Mouse (Mus musculus) forebrain, embryonic 14.5 days (tissue): Measurements from ENCODE around the gene Cdc14a. TPM values are rescaled to one million over a fixed set of nuclear protein-coding genes. Genes with fewer than 3 reads are reported as not detected.

Experiments used
- ATAC-seq: fragments of 200-750 bp; cut with Nextera tagmentation; 2 replicates; pipeline ENCODE4 v1.8.0; 2017; ENCODE audit warnings: mild to moderate bottlenecking, moderate library complexity
- DNase-seq: peaks from one replicate; pipeline ENCODE4 v3.0.0-alpha.2; 2015; ENCODE audit warnings: low spot score
- H3K27ac ChIP-seq: fragments of 300-500 bp; sonication (generic); 2 replicates; pipeline ENCODE4 v1.5.1; 2014; ENCODE audit warnings: low read depth, mild to moderate bottlenecking, control low read depth, low read length, moderate library complexity
- H3K27me3 ChIP-seq: fragments of 300-500 bp; sonication (generic); replicated peaks from 2 replicates; pipeline ENCODE4 v1.6.1; 2014; ENCODE audit warnings: low read length, control low read depth, mixed read lengths; ENCODE audit not compliant: control insufficient read depth, insufficient read depth
- H3K36me3 ChIP-seq: fragments of 300-500 bp; sonication (generic); 2 replicates; pipeline ENCODE4 v1.6.1; 2014; ENCODE audit warnings: low read length, control low read depth; ENCODE audit not compliant: control insufficient read depth, insufficient read depth
- H3K4me1 ChIP-seq: fragments of 300-500 bp; sonication (generic); 2 replicates; pipeline ENCODE4 v1.6.1; 2014; ENCODE audit warnings: antibody characterized with exemption, low read length, control low read depth; ENCODE audit not compliant: control insufficient read depth, insufficient read depth
- H3K4me2 ChIP-seq: fragments of 300-500 bp; sonication (generic); 2 replicates; pipeline ENCODE4 v1.6.1; 2014; ENCODE audit warnings: mild to moderate bottlenecking, control low read depth, low read length
- H3K4me3 ChIP-seq: fragments of 300-500 bp; sonication (generic); 2 replicates; pipeline ENCODE4 v1.5.1; 2014; ENCODE audit warnings: low read depth, low read length, control low read depth
- H3K9ac ChIP-seq: fragments of 300-500 bp; sonication (generic); 2 replicates; pipeline ENCODE4 v1.6.1; 2014; ENCODE audit warnings: mild to moderate bottlenecking, low read length, control low read depth, moderate library complexity
- H3K9me3 ChIP-seq: fragments of 300-500 bp; sonication (generic); replicated peaks from 2 replicates; pipeline ENCODE4 v1.6.1; 2016; ENCODE audit warnings: low read length, control low read depth, mixed read lengths; ENCODE audit not compliant: control insufficient read depth
- WGBS: fragments of 180-500 bp; shearing (Covaris S2); extraction: QIAGEN DNeasy Blood & Tissue Kit; methylation state at CpG from one replicate; pipeline ENCODE4 v1.1.7; 2014; 5-methylcytosine and 5-hydroxymethylcytosine counted together
- polyA plus RNA-seq: library from polyadenylated mRNA; unstranded; fragments of >200 nt; fragmentation: Nextera tagmentation; extraction: Ambion mirVana; gene quantifications from 2 replicates; pipeline ENCODE4 v1.2.1, GENCODE M21; 2014

The Cdc14a gene
- polyA plus RNA-seq, 1 experiment from 2014 or later, result 7.7 TPM

DNA sequence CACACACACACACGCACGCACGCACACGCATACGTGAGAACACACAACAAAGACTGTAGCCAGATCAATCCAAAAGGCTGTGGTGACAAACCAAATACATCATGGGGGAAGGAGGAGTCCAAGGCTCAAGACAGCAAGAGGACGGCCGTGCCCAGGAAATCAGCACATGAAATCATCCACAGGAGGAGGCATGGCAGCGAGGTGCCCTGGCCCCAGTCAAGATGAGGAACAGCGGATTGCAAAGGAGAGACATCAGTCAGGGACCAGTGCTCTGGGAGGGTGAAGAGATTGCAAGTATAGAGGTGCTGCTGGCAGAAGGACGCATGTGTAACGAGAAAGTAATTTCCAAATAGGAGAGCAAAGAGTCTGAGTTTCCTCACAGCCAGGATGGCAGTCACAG, 22.4 kb downstream of the Cdc14a start:
- no peak overlapping the region for H3K4me2 ChIP-seq
- H3K9me3 ChIP-seq, result no peaks in the 10 kb centered on the region
- no peak overlapping the region for H3K9ac ChIP-seq
- H3K27me3 ChIP-seq, result no peaks in the 10 kb centered on the region
- 0 out of 2 replicates have a peak, but pooled peaks cover 3% of the 10 kb centered on the region for H3K36me3 ChIP-seq
- 70% methylated on average over 11 of the region's 11 CpGs for WGBS
- no peak overlapping the region for H3K27ac ChIP-seq
- DNase-seq (no peak), ATAC-seq (no peak)
- H3K4me3 ChIP-seq, result no peak overlapping the region
- peaks cover 32% of the 10 kb centered on the region for H3K4me1 ChIP-seq

- peak; percentile 78 for DNase-seq
- Histone ChIP-seq H3K27me3 (no peaks in the 10 kb centered on the region), H3K4me1 (peaks cover 32% of the 10 kb centered on the region), H3K4me2 (peak overlapping the region; percentile 51), H3K9me3 (no peaks in the 10 kb centered on the region), H3K36me3 (0 out of 2 replicates have a peak, but pooled peaks cover 3% of the 10 kb centered on the region), H3K4me3 (peak overlapping the region; percentile 21), H3K9ac (peak overlapping the region; percentile 56), H3K27ac (peak overlapping the region; percentile 79)
- 18% methylated on average over 22 of the region's 22 CpGs for WGBS
- peak; percentile 77 for ATAC-seq
These were observed 24.3 kb downstream of the Cdc14a start for GRCm38 (mm10) chr3:116399349-116400090.

DNA sequence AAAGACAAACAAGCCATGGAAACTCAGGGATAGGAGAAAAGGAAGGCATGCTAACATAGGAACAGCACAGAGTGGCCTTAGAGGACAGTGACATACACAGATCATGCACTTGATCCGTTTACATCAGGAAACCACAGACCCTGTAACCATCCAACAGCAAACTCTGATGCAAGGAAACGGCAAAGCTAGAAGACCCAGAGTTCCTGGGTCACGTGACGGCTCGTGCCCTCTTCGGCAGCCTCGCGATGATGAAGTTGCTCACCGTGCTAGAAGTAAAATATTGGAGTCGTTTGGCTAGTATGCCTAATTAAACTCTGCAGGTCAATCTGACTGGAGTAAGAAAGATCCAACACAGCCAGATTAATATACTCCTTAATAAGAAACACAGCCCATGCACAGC, 25.3 kb downstream of the Cdc14a start:
- peaks cover 32% of the 10 kb centered on the region for H3K4me1 ChIP-seq
- H3K4me3 ChIP-seq, result no peak overlapping the region
- H3K9ac ChIP-seq, result 0 out of 2 replicates have a peak overlapping the region, but pooled peaks have one; percentile 9
- ATAC-seq, result peak; percentile 22; the same call in 1 of the 2 replicates
- peak overlapping the region; percentile 20; the same call in 1 of the 2 replicates for H3K4me2 ChIP-seq
- H3K9me3 ChIP-seq, result no peaks in the 10 kb centered on the region
- H3K27ac ChIP-seq, result peak overlapping the region; percentile 77
- no peaks in the 10 kb centered on the region for H3K27me3 ChIP-seq
- WGBS, result 62% methylated on average over 10 of the region's 10 CpGs
- H3K36me3 ChIP-seq, result 0 out of 2 replicates have a peak, but pooled peaks cover 3% of the 10 kb centered on the region
- peak; percentile 35 for DNase-seq

DNA sequence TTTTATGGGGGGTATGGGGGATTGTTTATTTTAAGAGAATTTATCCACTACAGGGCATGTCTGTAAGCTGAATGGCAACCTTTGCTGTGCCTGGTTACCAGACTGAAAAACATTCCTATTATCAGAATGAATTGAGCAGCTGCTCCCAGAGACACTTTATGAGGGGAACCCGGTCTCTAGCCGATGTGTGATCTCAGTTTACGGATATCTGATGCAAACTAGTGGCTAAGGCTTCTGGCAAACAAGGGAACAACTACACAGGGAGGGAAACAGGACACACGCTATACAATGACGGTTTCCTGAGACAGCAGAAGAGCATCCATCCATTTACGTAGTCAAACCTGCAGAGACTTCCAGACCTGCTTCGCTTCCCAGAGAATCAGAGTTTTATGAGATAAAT, 25.9 kb downstream of the Cdc14a start:
- 0 out of 2 replicates have a peak, but pooled peaks cover 3% of the 10 kb centered on the region for H3K36me3 ChIP-seq
- DNase-seq (peak; percentile 63), ATAC-seq (peak; percentile 41; the same call in 1 of the 2 replicates)
- peak overlapping the region; percentile 77 for H3K27ac ChIP-seq
- no peak overlapping the region for H3K4me3 ChIP-seq
- 29% methylated on average over 7 of the region's 7 CpGs for WGBS
- H3K9ac ChIP-seq, result no peak overlapping the region
- peaks cover 32% of the 10 kb centered on the region for H3K4me1 ChIP-seq
- H3K4me2 ChIP-seq, result peak overlapping the region; percentile 9; the same call in 1 of the 2 replicates
- H3K9me3 ChIP-seq, result no peaks in the 10 kb centered on the region
- H3K27me3 ChIP-seq, result no peaks in the 10 kb centered on the region

DNA sequence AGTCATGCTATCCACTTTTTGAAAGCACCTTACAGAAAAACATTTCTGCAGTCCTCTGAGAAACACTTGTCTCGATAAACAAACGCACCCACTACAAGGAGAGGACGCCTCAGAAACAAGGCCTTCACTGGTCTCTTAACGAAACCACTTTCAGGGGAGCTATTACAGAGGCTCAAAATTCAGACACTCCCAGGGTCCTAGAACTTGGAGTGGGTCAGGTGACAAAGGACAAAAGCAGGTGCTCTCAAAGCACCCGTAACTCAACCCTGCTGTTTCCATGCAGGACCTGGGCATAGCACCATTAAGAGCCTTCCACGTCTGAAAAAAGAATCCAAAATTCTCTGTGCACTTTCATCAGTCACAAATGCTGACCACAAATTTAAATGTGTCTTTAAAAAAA, 26.5 kb downstream of the Cdc14a start:
- WGBS, result 72% methylated on average over 6 of the region's 6 CpGs
- no peak for DNase-seq
- H3K36me3 ChIP-seq, result 0 out of 2 replicates have a peak, but pooled peaks cover 9% of the 10 kb centered on the region
- H3K27ac ChIP-seq, result no peak overlapping the region
- H3K4me1 ChIP-seq, result peaks cover 32% of the 10 kb centered on the region
- no peak overlapping the region for H3K4me3 ChIP-seq
- no peaks in the 10 kb centered on the region for H3K9me3 ChIP-seq
- no peak overlapping the region for H3K4me2 ChIP-seq
- no peaks in the 10 kb centered on the region for H3K27me3 ChIP-seq
- ATAC-seq, result no peak
- no peak overlapping the region for H3K9ac ChIP-seq

DNA sequence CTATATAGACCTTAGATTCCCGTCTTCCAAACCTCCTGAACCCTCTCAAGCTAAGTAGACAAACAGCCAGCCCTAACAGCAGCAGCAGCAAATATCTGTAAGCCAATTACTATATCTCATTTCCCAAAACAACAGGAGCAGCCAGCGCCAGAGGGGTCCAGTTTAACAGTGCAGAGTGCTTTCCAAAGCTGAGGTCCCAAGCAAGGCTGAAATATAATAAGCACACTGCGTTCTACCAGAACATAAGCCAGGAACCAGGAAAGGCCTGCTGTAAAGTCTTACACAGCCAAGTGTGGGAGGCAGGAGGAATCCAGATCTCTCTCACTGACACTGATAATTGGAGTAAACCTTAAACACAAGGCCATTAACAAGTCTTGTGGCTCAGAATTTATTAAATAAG, 27.3 kb downstream of the Cdc14a start:
- DNase-seq, result no peak
- no peak overlapping the region for H3K27ac ChIP-seq

GRCm38 (mm10) chr3:116394885-116395390, 28.9 kb downstream of the Cdc14a start:
- Histone ChIP-seq H3K36me3 (0 out of 2 replicates have a peak, but pooled peaks cover 9% of the 10 kb centered on the region), H3K9me3 (no peaks in the 10 kb centered on the region), H3K27ac (no peak overlapping the region), H3K4me2 (no peak overlapping the region), H3K4me3 (no peak overlapping the region), H3K9ac (no peak overlapping the region), H3K27me3 (no peaks in the 10 kb centered on the region), H3K4me1 (peaks cover 22% of the 10 kb centered on the region)
- 90% methylated on average over 5 of the region's 5 CpGs for WGBS
- ATAC-seq (no peak), DNase-seq (no peak)

More for the DNA sequence above, 27.3 kb downstream of the Cdc14a start:
- 0 out of 2 replicates have a peak, but pooled peaks cover 9% of the 10 kb centered on the region for H3K36me3 ChIP-seq
- no peak overlapping the region for H3K4me2 ChIP-seq
- ATAC-seq, result no peak
- no peak overlapping the region for H3K4me3 ChIP-seq
- H3K9me3 ChIP-seq, result no peaks in the 10 kb centered on the region
- no peaks in the 10 kb centered on the region for H3K27me3 ChIP-seq
- peaks cover 30% of the 10 kb centered on the region for H3K4me1 ChIP-seq
- no peak overlapping the region for H3K9ac ChIP-seq
- WGBS, result 79% methylated on average over 3 of the region's 3 CpGs

GRCm38 (mm10) chr3:116391399-116391798, 32.4 kb downstream of the Cdc14a start:
- H3K9me3 ChIP-seq, result no peaks in the 10 kb centered on the region
- no peak overlapping the region for H3K27ac ChIP-seq
- H3K4me3 ChIP-seq, result no peak overlapping the region
- 0 out of 2 replicates have a peak, but pooled peaks cover 13% of the 10 kb centered on the region for H3K36me3 ChIP-seq
- H3K27me3 ChIP-seq, result no peaks in the 10 kb centered on the region
- 91% methylated on average over 10 of the region's 10 CpGs for WGBS
- no peaks in the 10 kb centered on the region for H3K4me1 ChIP-seq
- no peak for ATAC-seq
- H3K9ac ChIP-seq, result no peak overlapping the region
- no peak overlapping the region for H3K4me2 ChIP-seq
- no peak for DNase-seq
